Mouse (Mus musculus) kidney, embryonic 15.5 days (tissue): Measurements from ENCODE around the gene Trdn. TPM values are rescaled to one million over a fixed set of nuclear protein-coding genes. Genes with fewer than 3 reads are reported as not detected.

Experiments
- ATAC-seq: fragments of 200-750 bp; cut with Nextera tagmentation; replicated peaks from 2 replicates; pipeline ENCODE4 v1.8.0; 2017; ENCODE audit warnings: moderate TSS enrichment; ENCODE audit not compliant: low FRiP score
- H3K27ac ChIP-seq: fragments of 300-500 bp; sonication (generic); 2 replicates; pipeline ENCODE4 v1.5.1; 2015; ENCODE audit warnings: mild to moderate bottlenecking, inconsistent platforms
- H3K27me3 ChIP-seq: fragments of 300-500 bp; sonication (generic); 2 replicates; pipeline ENCODE4 v1.6.1; 2015; ENCODE audit warnings: inconsistent platforms
- H3K36me3 ChIP-seq: fragments of 300-500 bp; sonication (generic); 2 replicates; pipeline ENCODE4 v1.6.1; 2015; ENCODE audit warnings: inconsistent platforms
- H3K4me1 ChIP-seq: fragments of 300-500 bp; sonication (generic); 2 replicates; pipeline ENCODE4 v1.6.1; 2015; ENCODE audit warnings: inconsistent platforms
- H3K4me2 ChIP-seq: fragments of 300-500 bp; sonication (generic); 2 replicates; pipeline ENCODE4 v1.6.1; 2015; ENCODE audit warnings: moderate library complexity, mild to moderate bottlenecking, inconsistent platforms
- H3K4me3 ChIP-seq: fragments of 300-500 bp; sonication (generic); replicated peaks from 2 replicates; pipeline ENCODE4 v1.5.1; 2015; ENCODE audit warnings: mild to moderate bottlenecking, inconsistent platforms
- H3K9ac ChIP-seq: fragments of 300-500 bp; sonication (generic); 2 replicates; pipeline ENCODE4 v1.6.1; 2015; ENCODE audit warnings: mild to moderate bottlenecking, inconsistent platforms
- H3K9me3 ChIP-seq: fragments of 300-500 bp; sonication (generic); replicated peaks from 2 replicates; pipeline ENCODE4 v1.6.1; 2016; ENCODE audit warnings: inconsistent platforms
- WGBS: fragments of 180-500 bp; shearing (Covaris S2); methylation state at CpG from one replicate; pipeline ENCODE4 v1.1.7; 2015; ENCODE audit warnings: mixed read lengths; 5-methylcytosine and 5-hydroxymethylcytosine counted together
- polyA plus RNA-seq: library from polyadenylated mRNA; unstranded; fragments of >200 nt; fragmentation: Nextera tagmentation; extraction: Ambion mirVana; gene quantifications from 2 replicates; pipeline ENCODE4 v1.2.1, GENCODE M21; 2015

Gene Trdn
- 1.3 and 3.7 TPM in 2 replicates for polyA plus RNA-seq

DNA sequence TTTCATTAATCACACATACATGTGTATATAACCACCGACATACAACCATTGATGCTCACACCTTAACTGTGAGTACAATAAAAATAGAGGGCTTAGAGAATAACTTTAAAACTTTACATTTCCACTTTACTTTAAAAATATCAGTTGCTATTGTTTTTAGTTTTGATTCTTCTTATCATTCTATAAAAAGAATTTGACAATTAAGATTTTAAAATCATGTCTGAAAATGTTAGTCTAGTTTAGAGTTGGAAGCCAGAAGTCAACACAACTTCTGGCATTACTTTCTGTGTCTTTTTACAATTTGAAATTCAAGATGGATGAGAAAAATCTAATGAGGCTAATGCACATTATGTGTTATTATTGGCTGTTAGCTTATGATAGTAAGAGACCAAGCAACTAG, at the start of gene Trdn:
Gene Trdn (plus strand): TSS at position 301 of the 400 bp plus-strand sequence.
- Histone ChIP-seq H3K4me1 (no peaks in the 10 kb centered on the region), H3K36me3 (no peaks in the 10 kb centered on the region), H3K27me3 (no peaks in the 10 kb centered on the region), H3K27ac (no peak within 1 kb of the TSS), H3K9ac (no peak within 1 kb of the TSS), H3K4me2 (no peak within 1 kb of the TSS), H3K9me3 (no peaks in the 10 kb centered on the region), H3K4me3 (no peak within 1 kb of the TSS)
- no peak for ATAC-seq
- 90% methylated on average over 1 of the region's 1 CpGs for WGBS

DNA sequence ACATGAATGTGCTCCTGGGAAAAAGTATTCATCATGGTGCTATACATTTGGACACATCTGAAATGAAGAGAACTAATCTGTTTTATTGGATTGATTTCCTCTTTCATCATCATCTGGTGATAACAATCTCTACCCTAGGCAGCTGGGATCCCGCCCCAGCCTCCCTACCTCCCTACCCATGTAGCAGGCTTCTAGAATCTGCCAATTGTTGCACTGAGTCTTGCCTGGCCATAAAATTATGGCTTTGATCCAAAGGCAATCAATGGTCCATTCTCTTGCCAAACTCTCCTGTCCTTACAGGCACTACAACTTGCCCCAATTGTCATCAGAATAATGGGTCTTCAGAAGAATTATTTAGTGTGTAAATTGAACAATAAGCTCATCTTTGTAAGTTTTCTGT, 19.6 kb upstream of the Trdn start:
- no peaks in the 10 kb centered on the region for H3K9me3 ChIP-seq
- no peak for ATAC-seq
- H3K4me1 ChIP-seq = no peaks in the 10 kb centered on the region
- no peak overlapping the region for H3K27ac ChIP-seq
- no peaks in the 10 kb centered on the region for H3K36me3 ChIP-seq
- 74% methylated on average over 1 of the region's 1 CpGs for WGBS
- no peaks in the 10 kb centered on the region for H3K27me3 ChIP-seq
- no peak overlapping the region for H3K4me2 ChIP-seq
- H3K9ac ChIP-seq = no peak overlapping the region
- no peak overlapping the region for H3K4me3 ChIP-seq

DNA sequence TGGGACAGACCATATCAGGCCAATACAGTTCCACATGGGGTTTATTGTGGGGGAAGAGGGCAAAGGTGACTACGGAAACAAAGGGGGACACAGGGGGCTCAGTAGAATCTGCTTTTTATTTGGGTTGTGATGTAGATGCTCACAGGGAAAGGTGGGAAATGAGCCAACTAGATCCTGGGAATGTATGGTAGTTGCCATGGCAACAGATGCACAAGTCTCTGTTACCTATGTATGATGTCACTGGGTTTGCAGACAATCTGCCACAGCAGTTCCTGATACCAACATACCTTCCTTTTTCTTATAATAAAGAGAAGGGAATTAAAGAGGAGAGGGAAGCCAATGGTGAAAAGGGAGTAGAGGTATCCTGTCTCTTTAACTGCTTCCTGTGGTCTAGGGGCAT, 14.8 kb upstream of the Trdn start:
- Histone ChIP-seq H3K4me1 (no peaks in the 10 kb centered on the region), H3K36me3 (no peaks in the 10 kb centered on the region), H3K27me3 (no peaks in the 10 kb centered on the region), H3K4me3 (no peak overlapping the region), H3K4me2 (no peak overlapping the region), H3K9me3 (no peaks in the 10 kb centered on the region), H3K9ac (no peak overlapping the region), H3K27ac (no peak overlapping the region)
- ATAC-seq = no peak
- WGBS = 80% methylated on average over 1 of the region's 1 CpGs

- H3K36me3 ChIP-seq = no peaks in the 10 kb centered on the region
- no peak overlapping the region for H3K4me3 ChIP-seq
- H3K9ac ChIP-seq = no peak overlapping the region
- H3K27ac ChIP-seq = no peak overlapping the region
- H3K4me2 ChIP-seq = no peak overlapping the region
- 59% methylated on average over 3 of the region's 3 CpGs for WGBS
- H3K27me3 ChIP-seq = no peaks in the 10 kb centered on the region
- ATAC-seq = no peak
- H3K4me1 ChIP-seq = no peaks in the 10 kb centered on the region
- no peaks in the 10 kb centered on the region for H3K9me3 ChIP-seq
Observed at GRCm38 (mm10) chr10:33073126-33073525, 7.2 kb upstream of the Trdn start.

- Histone ChIP-seq H3K27ac (no peak overlapping the region), H3K4me3 (no peak overlapping the region), H3K9ac (no peak overlapping the region), H3K4me1 (no peaks in the 10 kb centered on the region), H3K36me3 (no peaks in the 10 kb centered on the region), H3K4me2 (no peak overlapping the region), H3K9me3 (no peaks in the 10 kb centered on the region), H3K27me3 (no peaks in the 10 kb centered on the region)
- ATAC-seq = no peak
- WGBS = 59% methylated on average over 2 of the region's 2 CpGs
Observed at GRCm38 (mm10) chr10:33082151-33082844, 1.9 kb downstream of the Trdn start.

DNA sequence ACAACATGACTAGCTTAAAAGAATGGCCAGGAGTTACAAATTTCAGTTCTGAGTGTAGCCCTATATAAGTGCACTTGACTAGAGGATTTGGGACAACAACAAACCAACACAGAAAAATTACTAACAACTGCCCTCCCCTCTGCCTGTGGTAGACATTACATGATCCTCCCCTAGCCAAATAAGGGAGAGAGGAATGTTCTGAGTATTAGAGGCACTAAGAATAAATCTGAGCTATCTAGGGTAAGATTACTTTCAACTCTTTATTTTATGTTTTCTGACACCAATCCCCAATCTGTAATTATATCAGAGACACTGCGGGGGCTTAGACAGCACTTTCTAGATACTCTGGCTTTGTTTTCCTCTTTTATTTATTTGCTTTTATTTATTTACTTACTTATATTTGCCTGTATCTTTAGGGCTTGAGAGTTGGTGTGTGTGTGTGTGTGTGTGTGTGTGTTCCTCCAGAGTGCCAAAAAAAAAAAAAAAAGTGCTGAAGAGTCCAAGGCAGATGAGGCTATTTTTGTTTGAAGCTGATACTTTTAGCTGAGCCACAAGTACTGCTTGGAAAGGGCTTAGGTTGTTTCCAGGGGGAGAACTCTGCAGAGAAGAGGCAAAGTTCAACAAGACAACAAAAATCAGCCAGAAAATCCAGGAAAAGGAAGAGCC, 2.7 kb downstream of the Trdn start:
- ATAC-seq = no peak
- Histone ChIP-seq H3K4me1 (no peaks in the 10 kb centered on the region), H3K27me3 (no peaks in the 10 kb centered on the region), H3K9me3 (no peaks in the 10 kb centered on the region), H3K9ac (no peak overlapping the region), H3K36me3 (no peaks in the 10 kb centered on the region), H3K27ac (no peak overlapping the region), H3K4me2 (no peak overlapping the region), H3K4me3 (no peak overlapping the region)
- 88% methylated on average over 1 of the region's 1 CpGs for WGBS

DNA sequence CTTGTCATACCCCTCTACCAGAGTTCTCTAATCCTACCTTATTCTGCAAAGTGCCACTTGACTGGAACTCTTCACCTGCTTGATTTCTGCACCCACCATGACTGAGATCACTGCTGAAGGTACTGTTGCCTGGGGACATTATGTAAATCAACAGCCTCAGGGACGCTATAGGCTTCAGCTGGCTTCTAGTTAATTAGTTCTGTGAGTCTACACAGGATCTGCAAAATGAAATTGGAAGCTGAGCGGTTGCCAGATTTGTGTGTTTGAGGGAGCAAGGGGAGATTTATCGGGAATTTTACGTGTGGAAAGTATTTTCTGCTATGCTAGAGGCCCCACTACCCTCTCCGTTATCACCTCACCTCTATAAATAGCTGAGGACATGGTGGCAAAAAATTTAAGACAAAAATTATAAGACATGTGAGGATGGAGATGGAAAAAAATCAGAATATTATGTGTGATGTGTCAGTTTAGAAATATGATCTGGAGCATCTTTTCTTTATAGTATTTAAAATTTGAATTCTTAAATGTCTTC, 3.3 kb downstream of the Trdn start:
- Histone ChIP-seq H3K36me3 (no peaks in the 10 kb centered on the region), H3K4me1 (no peaks in the 10 kb centered on the region), H3K4me2 (no peak overlapping the region), H3K4me3 (no peak overlapping the region), H3K27ac (no peak overlapping the region), H3K9me3 (no peaks in the 10 kb centered on the region), H3K9ac (no peak overlapping the region), H3K27me3 (no peaks in the 10 kb centered on the region)
- WGBS = 74% methylated on average over 5 of the region's 5 CpGs
- no peak for ATAC-seq

DNA sequence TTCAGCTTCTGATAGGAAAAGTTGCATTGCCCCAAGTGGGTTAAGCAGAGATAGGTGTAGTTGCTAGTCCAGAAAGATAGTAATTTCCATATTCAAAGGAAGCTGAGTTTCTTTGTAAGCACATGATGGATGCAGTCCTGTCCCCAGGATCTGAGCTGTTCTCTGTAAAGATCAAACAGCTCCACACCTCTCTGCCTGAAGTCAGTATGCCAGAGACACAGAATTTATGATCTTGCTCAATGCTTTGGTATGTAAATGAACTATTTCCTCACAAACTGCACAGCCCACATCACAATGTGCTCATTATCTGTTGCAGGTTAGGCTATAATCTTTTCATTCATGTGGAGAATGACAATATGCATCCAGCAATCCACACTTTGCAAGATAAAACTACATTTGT, 8.0 kb downstream of the Trdn start:
- Histone ChIP-seq H3K27ac (no peak overlapping the region), H3K9ac (no peak overlapping the region)

GRCm38 (mm10) chr10:33092400-33092799, 12.0 kb downstream of the Trdn start:
- WGBS = 43% methylated on average over 1 of the region's 1 CpGs
- Histone ChIP-seq H3K27me3 (no peaks in the 10 kb centered on the region), H3K4me3 (no peak overlapping the region), H3K9ac (no peak overlapping the region), H3K4me2 (no peak overlapping the region), H3K9me3 (no peaks in the 10 kb centered on the region), H3K36me3 (no peaks in the 10 kb centered on the region), H3K4me1 (no peaks in the 10 kb centered on the region), H3K27ac (no peak overlapping the region)
- ATAC-seq = no peak

More for the DNA sequence above, 8.0 kb downstream of the Trdn start:
- no peaks in the 10 kb centered on the region for H3K9me3 ChIP-seq
- no peak overlapping the region for H3K4me3 ChIP-seq
- H3K36me3 ChIP-seq = no peaks in the 10 kb centered on the region
- no peaks in the 10 kb centered on the region for H3K4me1 ChIP-seq
- no peak overlapping the region for H3K4me2 ChIP-seq
- no peaks in the 10 kb centered on the region for H3K27me3 ChIP-seq
- ATAC-seq = no peak

GRCm38 (mm10) chr10:33107942-33108341, 27.6 kb downstream of the Trdn start:
- Histone ChIP-seq H3K27me3 (no peaks in the 10 kb centered on the region), H3K4me1 (no peaks in the 10 kb centered on the region), H3K4me2 (no peak overlapping the region), H3K4me3 (no peak overlapping the region), H3K9ac (no peak overlapping the region), H3K36me3 (no peaks in the 10 kb centered on the region), H3K9me3 (no peaks in the 10 kb centered on the region), H3K27ac (no peak overlapping the region)
- no peak; the same call in 1 of the 2 replicates for ATAC-seq

DNA sequence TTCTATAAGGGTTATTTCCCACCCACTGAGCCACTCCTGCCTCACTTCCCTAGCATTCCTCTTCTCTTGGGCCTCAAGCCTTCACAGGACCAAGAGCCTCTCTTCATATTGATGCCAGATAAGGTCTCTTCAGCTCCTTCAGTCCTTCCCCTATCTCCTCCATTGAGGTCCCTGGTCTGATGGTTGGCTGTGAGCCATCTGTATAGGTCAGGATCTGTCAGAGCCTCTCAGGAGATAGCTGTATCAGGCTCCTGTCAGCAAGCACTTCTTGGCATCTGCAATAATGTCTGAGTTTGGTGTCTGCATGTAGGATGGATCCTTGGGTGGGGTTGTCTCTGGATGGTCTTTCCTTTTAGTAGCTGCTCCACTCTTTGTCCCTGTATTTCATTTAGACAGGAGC, 42.7 kb downstream of the Trdn start:
- H3K27ac ChIP-seq = no peak overlapping the region
- no peak overlapping the region for H3K4me2 ChIP-seq
- no peak overlapping the region for H3K4me3 ChIP-seq
- no peak for ATAC-seq
- no peaks in the 10 kb centered on the region for H3K27me3 ChIP-seq
- no peak overlapping the region for H3K9ac ChIP-seq
- no peaks in the 10 kb centered on the region for H3K4me1 ChIP-seq
- H3K36me3 ChIP-seq = no peaks in the 10 kb centered on the region
- no peaks in the 10 kb centered on the region for H3K9me3 ChIP-seq

DNA sequence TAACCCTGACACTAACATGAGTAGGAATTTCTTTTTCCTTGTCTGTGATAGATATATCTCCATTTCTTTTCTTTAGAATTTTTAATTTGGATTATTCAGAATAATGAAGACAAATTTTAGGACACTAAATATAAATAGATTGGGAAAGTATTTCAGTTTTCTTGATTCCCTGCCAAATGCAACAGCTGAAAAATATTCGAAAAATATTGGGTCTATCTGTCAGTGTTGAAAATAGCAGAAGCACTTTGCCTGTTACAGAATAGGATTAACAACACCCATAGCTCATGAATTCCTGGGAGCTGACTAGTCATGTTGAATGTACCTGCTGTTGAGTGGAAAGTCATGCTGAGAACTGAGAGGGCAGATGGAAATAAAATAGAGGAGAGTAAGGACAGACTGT, 64.6 kb downstream of the Trdn start:
- Histone ChIP-seq H3K4me2 (no peak overlapping the region), H3K4me3 (no peak overlapping the region), H3K4me1 (no peaks in the 10 kb centered on the region), H3K9ac (no peak overlapping the region), H3K27me3 (no peaks in the 10 kb centered on the region), H3K27ac (no peak overlapping the region), H3K9me3 (no peaks in the 10 kb centered on the region), H3K36me3 (no peaks in the 10 kb centered on the region)
- 88% methylated on average over 1 of the region's 1 CpGs for WGBS
- no peak for ATAC-seq
